Mouse (Mus musculus) kidney, embryonic 16.5 days (tissue): Measurements from ENCODE around the gene Sema6d. TPM values are rescaled to one million over a fixed set of nuclear protein-coding genes. Genes with fewer than 3 reads are reported as not detected.

ENCODE experiments used
- ATAC-seq: fragments of 200-750 bp; cut with Nextera tagmentation; 2 replicates; pipeline ENCODE4 v1.8.0; 2017; ENCODE audit warnings: moderate TSS enrichment; ENCODE audit not compliant: low FRiP score, low TSS enrichment
- H3K27ac ChIP-seq: fragments of 300-500 bp; sonication (generic); 2 replicates; pipeline ENCODE4 v1.5.1; 2014; ENCODE audit warnings: low read length
- H3K27me3 ChIP-seq: fragments of 300-500 bp; sonication (generic); 2 replicates; pipeline ENCODE4 v1.6.1; 2014; ENCODE audit warnings: low read length, control low read depth, mixed read lengths; ENCODE audit not compliant: insufficient read depth
- H3K36me3 ChIP-seq: fragments of 300-500 bp; sonication (generic); 2 replicates; pipeline ENCODE4 v1.6.1; 2014; ENCODE audit warnings: low read length, control low read depth, mixed read lengths; ENCODE audit not compliant: insufficient read depth
- H3K4me1 ChIP-seq: fragments of 300-500 bp; sonication (generic); 2 replicates; pipeline ENCODE4 v1.6.1; 2014; ENCODE audit warnings: low read length, control low read depth, mixed read lengths; ENCODE audit not compliant: insufficient read depth
- H3K4me2 ChIP-seq: fragments of 300-500 bp; sonication (generic); replicated peaks from 2 replicates; pipeline ENCODE4 v1.6.1; 2014; ENCODE audit warnings: low read depth, low read length
- H3K4me3 ChIP-seq: fragments of 300-500 bp; sonication (generic); 2 replicates; pipeline ENCODE4 v1.5.1; 2014; ENCODE audit warnings: mild to moderate bottlenecking, low read length
- H3K9ac ChIP-seq: fragments of 300-500 bp; sonication (generic); replicated peaks from 2 replicates; pipeline ENCODE4 v1.6.1; 2014; ENCODE audit warnings: low read length
- H3K9me3 ChIP-seq: fragments of 300-500 bp; sonication (generic); 2 replicates; pipeline ENCODE4 v1.6.1; 2016; ENCODE audit warnings: low read length, control low read depth
- WGBS: fragments of 180-500 bp; shearing (Covaris S2); extraction: QIAGEN DNeasy Blood & Tissue Kit; methylation state at CpG from one replicate; pipeline ENCODE4 v1.1.7; 2014; 5-methylcytosine and 5-hydroxymethylcytosine counted together
- polyA plus RNA-seq: library from polyadenylated mRNA; unstranded; fragments of >200 nt; fragmentation: Nextera tagmentation; extraction: Ambion mirVana; gene quantifications from 2 replicates; pipeline ENCODE4 v1.2.1, GENCODE M21; 2015

The Sema6d gene
- polyA plus RNA-seq, 1 experiment from 2014 or later, result 9.0 TPM

GRCm38 (mm10) chr2:124455881-124456280 is 366.1 kb downstream of the Sema6d start:
- no peak for ATAC-seq
- WGBS, result 66% methylated on average over 2 of the region's 2 CpGs
- Histone ChIP-seq H3K4me1 (peaks cover 6% of the 10 kb centered on the region), H3K4me3 (no peak overlapping the region), H3K36me3 (no peaks in the 10 kb centered on the region), H3K4me2 (no peak overlapping the region), H3K9me3 (no peaks in the 10 kb centered on the region), H3K9ac (no peak overlapping the region), H3K27ac (no peak overlapping the region), H3K27me3 (no peaks in the 10 kb centered on the region)

GRCm38 (mm10) chr2:124456999-124457398 is 367.2 kb downstream of the Sema6d start:
- H3K4me2 ChIP-seq, result no peak overlapping the region
- no peaks in the 10 kb centered on the region for H3K27me3 ChIP-seq
- no peaks in the 10 kb centered on the region for H3K9me3 ChIP-seq
- no peak overlapping the region for H3K9ac ChIP-seq
- peaks cover 11% of the 10 kb centered on the region for H3K4me1 ChIP-seq
- H3K36me3 ChIP-seq, result no peaks in the 10 kb centered on the region
- ATAC-seq, result no peak
- 93% methylated on average over 4 of the region's 4 CpGs for WGBS
- no peak overlapping the region for H3K27ac ChIP-seq
- no peak overlapping the region for H3K4me3 ChIP-seq

- ATAC-seq, result no peak
- 71% methylated on average over 2 of the region's 2 CpGs for WGBS
- no peak overlapping the region for H3K4me2 ChIP-seq
Measured at GRCm38 (mm10) chr2:124458028-124458427, 368.3 kb downstream of the Sema6d start.

GRCm38 (mm10) chr2:124460956-124461355 is 371.2 kb downstream of the Sema6d start:
- Histone ChIP-seq H3K4me2 (no peak overlapping the region), H3K9ac (no peak overlapping the region), H3K27me3 (no peaks in the 10 kb centered on the region), H3K27ac (0 out of 2 replicates have a peak overlapping the region, but pooled peaks have one; percentile 51), H3K36me3 (no peaks in the 10 kb centered on the region), H3K9me3 (no peaks in the 10 kb centered on the region), H3K4me1 (peaks cover 11% of the 10 kb centered on the region), H3K4me3 (no peak overlapping the region)
- WGBS, result 15% methylated on average over 2 of the region's 2 CpGs
- peak; percentile 71 for ATAC-seq

More at GRCm38 (mm10) chr2:124458028-124458427, 368.3 kb downstream of the Sema6d start:
- Histone ChIP-seq H3K27me3 (no peaks in the 10 kb centered on the region), H3K36me3 (no peaks in the 10 kb centered on the region), H3K27ac (no peak overlapping the region), H3K4me1 (peaks cover 11% of the 10 kb centered on the region), H3K4me3 (no peak overlapping the region), H3K9me3 (no peaks in the 10 kb centered on the region), H3K9ac (no peak overlapping the region)

- H3K9ac ChIP-seq, result no peak overlapping the region
- H3K27ac ChIP-seq, result peak overlapping the region; percentile 39; the same call in 1 of the 2 replicates
- ATAC-seq, result 0 out of 2 replicates have a peak, but pooled peaks have one; percentile 31
- no peaks in the 10 kb centered on the region for H3K9me3 ChIP-seq
- no peak overlapping the region for H3K4me3 ChIP-seq
- peaks cover 12% of the 10 kb centered on the region for H3K4me1 ChIP-seq
- H3K4me2 ChIP-seq, result no peak overlapping the region
- no peaks in the 10 kb centered on the region for H3K36me3 ChIP-seq
- H3K27me3 ChIP-seq, result no peaks in the 10 kb centered on the region
- WGBS, result 43% methylated on average over 3 of the region's 3 CpGs
Measured at GRCm38 (mm10) chr2:124461378-124461851, 371.6 kb downstream of the Sema6d start.

- Histone ChIP-seq H3K36me3 (no peaks in the 10 kb centered on the region), H3K27me3 (no peaks in the 10 kb centered on the region), H3K9ac (no peak overlapping the region), H3K9me3 (no peaks in the 10 kb centered on the region), H3K27ac (no peak overlapping the region), H3K4me1 (peaks cover 20% of the 10 kb centered on the region), H3K4me2 (no peak overlapping the region), H3K4me3 (no peak overlapping the region)
- ATAC-seq, result no peak
- WGBS, result 82% methylated on average over 8 of the region's 8 CpGs
Measured at GRCm38 (mm10) chr2:124465004-124465946, 375.5 kb downstream of the Sema6d start.

- Histone ChIP-seq H3K36me3 (no peaks in the 10 kb centered on the region), H3K27ac (no peak overlapping the region; the same call in 1 of the 2 replicates), H3K4me3 (no peak overlapping the region), H3K4me2 (no peak overlapping the region), H3K9me3 (peaks cover 4% of the 10 kb centered on the region; the same call in 1 of the 2 replicates), H3K4me1 (peaks cover 12% of the 10 kb centered on the region; the same call in 1 of the 2 replicates), H3K27me3 (no peaks in the 10 kb centered on the region), H3K9ac (no peak overlapping the region)
- ATAC-seq, result peak; percentile 73
- WGBS, result 53% methylated on average over 1 of the region's 1 CpGs
Measured at GRCm38 (mm10) chr2:124467429-124467828, 377.7 kb downstream of the Sema6d start.

- Histone ChIP-seq H3K27me3 (no peaks in the 10 kb centered on the region), H3K4me3 (no peak overlapping the region), H3K4me1 (peaks cover 17% of the 10 kb centered on the region; the same call in 1 of the 2 replicates), H3K9me3 (peaks cover 4% of the 10 kb centered on the region; the same call in 1 of the 2 replicates), H3K4me2 (no peak overlapping the region), H3K27ac (no peak overlapping the region), H3K36me3 (no peaks in the 10 kb centered on the region), H3K9ac (no peak overlapping the region)
- ATAC-seq, result no peak
- 73% methylated on average over 10 of the region's 10 CpGs for WGBS
Measured at GRCm38 (mm10) chr2:124470346-124471042, 380.7 kb downstream of the Sema6d start.

- Histone ChIP-seq H3K4me3 (no peak overlapping the region), H3K4me1 (peaks cover 8% of the 10 kb centered on the region; the same call in 1 of the 2 replicates), H3K27ac (no peak overlapping the region), H3K9ac (no peak overlapping the region), H3K9me3 (peaks cover 4% of the 10 kb centered on the region; the same call in 1 of the 2 replicates), H3K4me2 (no peak overlapping the region), H3K36me3 (no peaks in the 10 kb centered on the region), H3K27me3 (no peaks in the 10 kb centered on the region)
- 60% methylated on average over 6 of the region's 6 CpGs for WGBS
- no peak for ATAC-seq
Measured at GRCm38 (mm10) chr2:124472674-124473507, 383.1 kb downstream of the Sema6d start.
